Mouse (Mus musculus) testis, adult 2 months (tissue): Measurements from ENCODE around the gene Ap1m2. TPM values are rescaled to one million over a fixed set of nuclear protein-coding genes. Genes with fewer than 3 reads are reported as not detected.
"Not testable (repeated sequence)": the region's sequence is repeated elsewhere in the genome, so short reads cannot be mapped to it uniquely, and the experiment has no call there.

ENCODE experiments used
- H3K27ac ChIP-seq: fragments of 200-500 bp; 2 replicates; pipeline ENCODE4 v1.5.1; 2012; ENCODE audit warnings: low read depth, low read length; ENCODE audit not compliant: control insufficient read depth, insufficient read depth
- H3K27me3 ChIP-seq: fragments of 200-500 bp; 2 replicates; pipeline ENCODE4 v1.6.1; 2012; ENCODE audit warnings: mild to moderate bottlenecking, low read length, moderate library complexity; ENCODE audit not compliant: control insufficient read depth, insufficient read depth
- H3K36me3 ChIP-seq: fragments of 200-500 bp; 2 replicates; pipeline ENCODE4 v1.6.1; 2012; ENCODE audit warnings: mild to moderate bottlenecking, low read length; ENCODE audit not compliant: control insufficient read depth, insufficient read depth
- H3K4me1 ChIP-seq: fragments of 200-500 bp; 2 replicates; pipeline ENCODE4 v1.6.1; 2012; ENCODE audit warnings: low read length; ENCODE audit not compliant: control insufficient read depth, insufficient read depth
- H3K4me3 ChIP-seq: fragments of 200-500 bp; 2 replicates; pipeline ENCODE4 v1.5.1; 2012; ENCODE audit warnings: low read depth, mild to moderate bottlenecking, low read length, moderate library complexity, mixed read lengths; ENCODE audit not compliant: control insufficient read depth
- CTCF ChIP-seq: fragments of 200-500 bp; IDR thresholded peaks from 2 replicates; pipeline ENCODE4 v1.5.1; 2012; ENCODE audit warnings: low read depth, mild to moderate bottlenecking, inconsistent platforms, low read length, moderate library complexity; ENCODE audit not compliant: control insufficient read depth, insufficient read depth, insufficient replicate concordance
- POLR2A ChIP-seq: fragments of 200-500 bp; IDR thresholded peaks from 2 replicates; pipeline ENCODE4 v1.6.1; 2012; ENCODE audit warnings: low read depth, mild to moderate bottlenecking, inconsistent platforms, low read length, moderate library complexity; ENCODE audit not compliant: control insufficient read depth
- polyA plus RNA-seq: library from polyadenylated mRNA; depleted of rRNA; stranded (reverse); fragments of >200 nt; gene quantifications from 2 replicates; pipeline ENCODE4 v1.2.3, GENCODE M21; 2012

Gene Ap1m2
- polyA plus RNA-seq, 1 experiment: 3.0 TPM

- H3K4me1 ChIP-seq: peaks cover 17% of the 10 kb centered on the region
- peak overlapping the region; percentile 52; the same call in 1 of the 2 replicates for H3K4me3 ChIP-seq
- TF ChIP-seq CTCF: no peak
- TF ChIP-seq POLR2A: no peak
- H3K27ac ChIP-seq: no peak overlapping the region
- no peaks in the 10 kb centered on the region for H3K36me3 ChIP-seq
- no peaks in the 10 kb centered on the region for H3K27me3 ChIP-seq
Measured at GRCm38 (mm10) chr9:21292271-21292670, 19.9 kb downstream of the Ap1m2 start.

DNA sequence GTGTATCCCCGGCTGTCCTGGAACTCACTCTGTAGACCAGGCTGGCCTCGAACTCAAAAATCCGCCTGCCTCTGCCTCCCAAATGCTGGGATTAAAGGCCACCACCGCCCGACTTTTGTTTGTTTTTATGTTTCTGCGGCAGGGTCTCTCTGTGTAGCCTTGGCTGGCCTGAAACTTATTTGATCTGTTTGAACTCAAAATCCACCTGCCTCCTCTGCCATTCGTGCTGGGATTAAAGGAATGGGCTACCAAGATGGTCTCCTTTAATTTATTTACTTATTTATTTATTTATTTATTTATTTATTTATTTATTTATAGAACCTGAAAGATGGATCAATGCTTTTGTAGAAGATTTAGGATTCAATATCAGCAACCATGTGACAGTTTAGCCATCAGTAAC is 20.3 kb downstream of the Ap1m2 start:
- H3K27me3 ChIP-seq, H3K36me3 ChIP-seq: not testable (repeated sequence)
- Histone ChIP-seq H3K4me1 (peaks cover 18% of the 10 kb centered on the region), H3K4me3 (peak overlapping the region; percentile 94), H3K27ac (peak overlapping the region; percentile 99)

GRCm38 (mm10) chr9:21291022-21291787 is 20.9 kb downstream of the Ap1m2 start, which contains the start of gene Cdkn2d:
Cdkn2d (minus strand) TSS chr9:21291407.
- Histone ChIP-seq H3K27ac (peak within 1 kb of the TSS; percentile 99), H3K27me3 (no peaks in the 10 kb centered on the region), H3K4me3 (peak within 1 kb of the TSS; percentile 94), H3K36me3 (no peaks in the 10 kb centered on the region), H3K4me1 (peaks cover 21% of the 10 kb centered on the region)
- TF ChIP-seq CTCF (0 out of 2 replicates have a peak, but pooled peaks have one; percentile 3), POLR2A (peak; percentile 46)

- Histone ChIP-seq H3K27me3 (no peaks in the 10 kb centered on the region), H3K4me1 (peaks cover 21% of the 10 kb centered on the region), H3K4me3 (peak overlapping the region; percentile 94), H3K27ac (peak overlapping the region; percentile 99), H3K36me3 (no peaks in the 10 kb centered on the region)
- TF ChIP-seq POLR2A (no peak), CTCF (no peak)
Measured at GRCm38 (mm10) chr9:21290589-21290988, 21.5 kb downstream of the Ap1m2 start.

DNA sequence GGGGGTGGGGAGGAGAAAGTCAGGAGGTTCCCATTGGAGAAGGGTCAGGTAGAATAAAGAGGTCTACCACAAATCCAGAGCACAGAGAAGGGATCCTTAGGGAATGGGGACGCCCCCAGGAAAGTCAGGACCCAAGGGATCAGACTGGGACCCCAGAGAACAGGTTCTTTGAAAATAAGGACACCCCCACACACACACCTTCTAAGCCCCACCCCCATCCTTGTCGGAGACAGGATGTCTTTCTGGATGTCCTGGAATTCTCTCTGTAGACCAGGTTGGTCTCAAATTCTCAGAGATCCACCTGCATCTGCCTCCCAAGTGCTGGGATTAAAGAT is 22.8 kb downstream of the Ap1m2 start:
- Histone ChIP-seq H3K4me3 (peak overlapping the region; percentile 67), H3K4me1 (peaks cover 21% of the 10 kb centered on the region), H3K27me3 (no peaks in the 10 kb centered on the region), H3K27ac (peak overlapping the region; percentile 40), H3K36me3 (no peaks in the 10 kb centered on the region; the same call in 1 of the 2 replicates)
- no peak for TF ChIP-seq CTCF
- TF ChIP-seq POLR2A: no peak

DNA sequence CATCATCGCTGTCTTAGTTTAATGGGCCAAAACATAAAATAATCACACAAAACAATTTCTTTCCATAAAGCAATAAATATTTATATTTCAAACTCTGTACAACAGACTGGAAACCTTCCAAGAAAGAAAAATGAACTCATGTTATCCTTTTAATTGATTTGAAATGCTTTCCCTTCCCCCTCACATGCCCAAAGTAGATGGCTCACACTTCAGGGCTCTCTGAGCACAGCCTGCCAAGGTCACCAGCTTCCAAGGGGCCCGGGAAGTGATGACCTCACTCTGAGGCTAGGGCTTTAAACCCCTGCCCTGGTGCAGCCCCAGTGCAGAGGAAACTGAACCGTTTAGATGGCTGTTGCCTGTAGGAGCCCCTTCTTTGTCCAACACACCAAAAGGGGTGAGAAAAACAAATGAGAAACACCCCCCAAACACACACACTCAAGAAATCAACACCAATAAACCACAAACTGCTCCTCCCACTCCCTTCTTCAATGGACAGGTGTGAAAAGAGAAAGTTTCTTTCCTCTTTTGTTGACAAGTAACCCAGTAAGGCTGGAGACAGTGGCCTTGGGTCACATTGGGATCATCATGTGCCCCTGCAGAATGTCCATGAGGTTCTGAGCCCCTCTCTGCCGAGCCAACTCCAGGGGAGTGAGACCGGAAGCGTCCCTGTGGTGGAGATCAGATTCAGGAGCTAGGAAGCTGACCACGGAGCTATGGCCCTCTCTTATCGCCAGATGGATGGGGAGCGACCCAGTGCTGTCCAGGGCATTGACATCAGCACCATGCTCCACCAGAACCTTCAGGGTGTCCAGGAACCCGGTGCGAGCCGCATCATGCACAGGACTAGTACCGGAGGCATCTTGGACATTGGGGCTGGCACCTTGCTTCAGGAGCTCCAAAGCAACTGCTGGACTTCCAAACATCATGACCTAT is 23.5 kb downstream of the Ap1m2 start:
- TF ChIP-seq POLR2A (no peak), CTCF (no peak)
- Histone ChIP-seq H3K27me3 (no peaks in the 10 kb centered on the region), H3K4me3 (peak overlapping the region; percentile 93), H3K36me3 (no peaks in the 10 kb centered on the region; the same call in 1 of the 2 replicates), H3K27ac (peak overlapping the region; percentile 97), H3K4me1 (peaks cover 21% of the 10 kb centered on the region)
